Mouse (Mus musculus): ENCODE results near the gene Olfr1423. TPM values are rescaled to one million over a fixed set of nuclear protein-coding genes. Genes with fewer than 3 reads are reported as not detected.

The Olfr1423 gene
- total and polyA plus RNA-seq, 2 experiments, result not detected

DNA sequence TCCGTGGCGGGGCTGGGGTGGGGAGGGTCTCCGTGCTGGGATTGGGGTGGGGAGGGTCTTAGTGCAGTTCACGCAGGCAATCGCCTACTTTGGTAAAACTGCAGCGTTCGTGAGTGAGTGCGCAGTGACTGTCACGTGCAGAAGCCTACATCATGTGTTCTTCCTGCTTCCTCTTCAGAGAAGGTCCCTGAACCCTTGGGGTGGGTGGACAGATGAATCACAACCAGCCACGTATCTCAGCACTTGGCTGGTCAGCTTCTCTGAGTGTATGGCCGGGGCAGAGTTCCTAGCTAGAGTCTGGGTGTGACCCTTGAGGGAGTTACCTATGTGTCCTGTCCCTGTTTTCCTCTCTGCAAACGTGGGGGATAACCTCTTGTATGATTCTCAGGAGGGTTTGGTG, 27.9 kb downstream of the Olfr1423 start:
- DNase-seq (ENCODE audit: extremely low read depth, low read depth, low spot score), result peak; percentile 52
- H3K27ac ChIP-seq (replicated peaks; ENCODE audit: insufficient read depth, low read depth, low read length), result peak overlapping the region; percentile 64; the same call in 1 of the 2 replicates
- 3% methylated on average over 12 of the region's 12 CpGs for WGBS
- peak overlapping the region; percentile 34 for H3K9ac ChIP-seq (ENCODE audit: low read depth, low read length)
- H3K4me1 ChIP-seq (ENCODE audit: control insufficient read depth, insufficient read depth, low read length), result no peaks in the 10 kb centered on the region
- peak overlapping the region; percentile 50; the same call in 1 of the 2 replicates for H3K4me3 ChIP-seq (ENCODE audit: insufficient read depth, low read depth, low read length)
- H3K27me3 ChIP-seq (ENCODE audit: control insufficient read depth, insufficient read depth, low read length), result no peaks in the 10 kb centered on the region
- H3K79me2 ChIP-seq (ENCODE audit: control insufficient read depth, insufficient read depth, low read length), result no peaks in the 10 kb centered on the region
- no peaks in the 10 kb centered on the region for H3K36me3 ChIP-seq (ENCODE audit: control insufficient read depth, insufficient read depth, low read length)
- TF ChIP-seq CTCF (IDR thresholded peaks at IDR 0.05; ENCODE audit: low read depth, low read length) (no peak), POLR2A (IDR thresholded peaks at IDR 0.05; ENCODE audit: extremely low read depth, insufficient read depth, low read length) (0 out of 2 replicates have a peak, but pooled peaks have one; percentile 21)

DNA sequence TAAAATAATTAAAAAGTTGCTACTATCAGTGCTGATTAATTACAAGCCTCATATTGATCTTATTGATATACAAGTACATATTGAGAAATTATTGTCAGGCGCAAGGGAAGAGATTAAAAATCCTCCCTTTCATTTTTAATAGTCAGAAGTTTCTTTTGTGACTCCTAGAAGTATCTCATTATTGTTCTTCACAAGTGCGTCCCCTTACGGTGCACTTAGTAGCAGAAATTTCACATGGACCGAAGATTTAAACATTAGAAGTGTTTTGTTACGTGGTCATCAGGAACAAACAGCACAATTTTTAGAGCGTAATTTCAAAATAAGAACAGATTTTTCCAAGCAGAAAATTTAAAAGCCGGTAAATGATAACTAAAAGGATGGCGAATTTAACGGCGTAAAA, 28.5 kb downstream of the Olfr1423 start:
- H3K4me3 ChIP-seq (ENCODE audit: insufficient read depth, low read depth, low read length), result peak overlapping the region; percentile 50; the same call in 1 of the 2 replicates
- H3K9ac ChIP-seq (ENCODE audit: low read depth, low read length), result peak overlapping the region; percentile 51; the same call in 1 of the 2 replicates
- WGBS, result under 1% methylated on average over 10 of the region's 10 CpGs
- H3K79me2 ChIP-seq (ENCODE audit: control insufficient read depth, insufficient read depth, low read length), result no peaks in the 10 kb centered on the region
- no peak overlapping the region for H3K27ac ChIP-seq (replicated peaks; ENCODE audit: insufficient read depth, low read depth, low read length)
- no peaks in the 10 kb centered on the region for H3K36me3 ChIP-seq (ENCODE audit: control insufficient read depth, insufficient read depth, low read length)
- TF ChIP-seq CTCF (IDR thresholded peaks at IDR 0.05; ENCODE audit: low read depth, low read length) (no peak), POLR2A (IDR thresholded peaks at IDR 0.05; ENCODE audit: extremely low read depth, insufficient read depth, low read length) (no peak)
- H3K4me1 ChIP-seq (ENCODE audit: control insufficient read depth, insufficient read depth, low read length), result no peaks in the 10 kb centered on the region
- no peaks in the 10 kb centered on the region for H3K27me3 ChIP-seq (ENCODE audit: control insufficient read depth, insufficient read depth, low read length)
- no peak for DNase-seq (ENCODE audit: extremely low read depth, low read depth, low spot score)

DNA sequence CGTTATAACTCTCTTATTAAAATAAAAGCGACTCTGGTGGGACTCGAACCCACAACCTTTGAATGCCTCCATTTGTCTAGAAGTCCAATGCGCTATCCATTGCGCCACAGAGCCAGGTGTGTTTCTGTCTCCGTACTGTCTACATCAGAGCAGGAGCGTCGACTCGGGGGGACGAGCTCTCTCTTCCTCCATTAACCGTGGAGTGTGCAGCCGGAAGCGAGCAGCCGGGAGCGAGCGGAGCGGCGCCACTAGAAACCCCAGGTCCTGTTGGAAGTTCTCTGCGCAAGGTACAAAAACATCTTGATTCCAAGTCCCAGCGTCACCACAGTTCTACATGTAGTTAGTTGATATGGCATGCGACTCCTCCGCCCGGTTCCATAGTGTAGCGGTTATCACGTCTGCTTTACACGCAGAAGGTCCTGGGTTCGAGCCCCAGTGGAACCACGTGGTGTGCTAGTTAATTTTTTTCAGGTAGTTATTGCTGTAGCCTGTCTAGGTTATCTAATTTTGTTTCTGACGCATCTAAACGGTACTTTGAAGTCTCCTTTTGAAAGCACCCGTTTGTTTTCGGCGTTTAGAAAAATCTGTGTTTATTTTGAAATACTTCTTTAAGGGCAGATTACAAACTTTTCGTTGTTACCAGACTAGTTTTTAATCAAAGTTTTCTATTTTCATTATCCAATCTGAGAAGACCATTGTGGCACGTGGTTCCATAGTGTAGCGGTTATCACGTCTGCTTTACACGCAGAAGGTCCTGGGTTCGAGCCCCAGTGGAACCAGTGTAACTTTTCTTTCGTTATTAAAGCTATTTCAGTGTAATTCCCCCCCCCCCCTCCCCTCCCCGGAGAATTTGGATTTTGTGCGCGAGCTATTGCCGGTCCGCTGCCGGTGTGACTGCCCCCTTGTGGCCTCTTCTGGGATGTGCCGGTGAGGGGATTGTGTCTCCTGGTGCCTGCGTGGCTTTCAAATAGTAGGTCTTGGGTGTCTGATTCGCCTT, 29.3 kb downstream of the Olfr1423 start:
- peak overlapping the region; percentile 18; the same call in 1 of the 2 replicates for H3K27ac ChIP-seq (replicated peaks; ENCODE audit: insufficient read depth, low read depth, low read length)
- peaks cover 3% of the 10 kb centered on the region; the same call in 1 of the 2 replicates for H3K4me1 ChIP-seq (ENCODE audit: control insufficient read depth, insufficient read depth, low read length)
- DNase-seq (ENCODE audit: extremely low read depth, low read depth, low spot score), result peak; percentile 89
- no peaks in the 10 kb centered on the region for H3K27me3 ChIP-seq (ENCODE audit: control insufficient read depth, insufficient read depth, low read length)
- H3K79me2 ChIP-seq (ENCODE audit: control insufficient read depth, insufficient read depth, low read length), result no peaks in the 10 kb centered on the region
- under 1% methylated on average over 49 of the region's 49 CpGs for WGBS
- H3K36me3 ChIP-seq (ENCODE audit: control insufficient read depth, insufficient read depth, low read length), result no peaks in the 10 kb centered on the region
- peak overlapping the region; percentile 51 for H3K9ac ChIP-seq (ENCODE audit: low read depth, low read length)
- TF ChIP-seq POLR2A (IDR thresholded peaks at IDR 0.05; ENCODE audit: extremely low read depth, insufficient read depth, low read length) (no peak), CTCF (IDR thresholded peaks at IDR 0.05; ENCODE audit: low read depth, low read length) (peak; percentile 86)
- peak overlapping the region; percentile 67 for H3K4me3 ChIP-seq (ENCODE audit: insufficient read depth, low read depth, low read length)

DNA sequence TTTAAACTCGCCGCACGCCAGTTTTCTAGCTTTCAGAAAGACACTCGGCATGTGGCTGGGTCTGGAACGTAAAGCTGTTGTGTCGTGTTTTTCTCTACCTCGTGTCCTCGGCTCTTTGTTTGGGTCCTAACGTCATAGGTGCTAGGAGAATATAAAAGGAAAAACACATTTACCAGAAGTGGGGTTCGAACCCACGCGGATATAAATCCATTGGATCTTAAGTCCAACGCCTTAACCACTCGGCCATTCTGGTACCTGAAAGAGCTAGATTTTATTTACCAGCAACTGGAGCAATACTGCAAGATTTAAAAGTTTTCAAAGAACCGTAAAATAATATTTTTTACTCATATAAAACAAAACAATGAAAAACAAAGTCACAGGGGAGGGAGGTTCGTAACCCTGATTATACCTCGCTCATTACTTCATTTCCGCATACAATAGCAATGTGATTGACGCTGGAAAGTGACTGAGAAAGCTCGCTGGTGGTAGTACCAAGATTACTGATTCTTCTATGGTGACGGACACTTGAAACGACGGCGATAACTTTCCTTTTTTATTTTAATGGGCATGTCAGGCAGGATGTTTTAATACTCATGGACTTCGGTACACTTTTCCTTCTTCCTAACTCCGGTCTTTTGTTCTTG, 30.1 kb downstream of the Olfr1423 start:
- no peaks in the 10 kb centered on the region for H3K27me3 ChIP-seq (ENCODE audit: control insufficient read depth, insufficient read depth, low read length)
- peak overlapping the region; percentile 93 for H3K27ac ChIP-seq (replicated peaks; ENCODE audit: insufficient read depth, low read depth, low read length)
- H3K4me3 ChIP-seq (ENCODE audit: insufficient read depth, low read depth, low read length), result peak overlapping the region; percentile 67
- TF ChIP-seq CTCF (IDR thresholded peaks at IDR 0.05; ENCODE audit: low read depth, low read length), result no peak
- no peak for TF ChIP-seq POLR2A (IDR thresholded peaks at IDR 0.05; ENCODE audit: extremely low read depth, insufficient read depth, low read length)
- no peaks in the 10 kb centered on the region for H3K79me2 ChIP-seq (ENCODE audit: control insufficient read depth, insufficient read depth, low read length)
- H3K4me1 ChIP-seq (ENCODE audit: control insufficient read depth, insufficient read depth, low read length), result peaks cover 6% of the 10 kb centered on the region; the same call in 1 of the 2 replicates
- WGBS, result under 1% methylated on average over 26 of the region's 26 CpGs
- DNase-seq (ENCODE audit: extremely low read depth, low read depth, low spot score), result peak; percentile 80
- H3K9ac ChIP-seq (ENCODE audit: low read depth, low read length), result peak overlapping the region; percentile 62; the same call in 1 of the 2 replicates
- no peaks in the 10 kb centered on the region for H3K36me3 ChIP-seq (ENCODE audit: control insufficient read depth, insufficient read depth, low read length)

DNA sequence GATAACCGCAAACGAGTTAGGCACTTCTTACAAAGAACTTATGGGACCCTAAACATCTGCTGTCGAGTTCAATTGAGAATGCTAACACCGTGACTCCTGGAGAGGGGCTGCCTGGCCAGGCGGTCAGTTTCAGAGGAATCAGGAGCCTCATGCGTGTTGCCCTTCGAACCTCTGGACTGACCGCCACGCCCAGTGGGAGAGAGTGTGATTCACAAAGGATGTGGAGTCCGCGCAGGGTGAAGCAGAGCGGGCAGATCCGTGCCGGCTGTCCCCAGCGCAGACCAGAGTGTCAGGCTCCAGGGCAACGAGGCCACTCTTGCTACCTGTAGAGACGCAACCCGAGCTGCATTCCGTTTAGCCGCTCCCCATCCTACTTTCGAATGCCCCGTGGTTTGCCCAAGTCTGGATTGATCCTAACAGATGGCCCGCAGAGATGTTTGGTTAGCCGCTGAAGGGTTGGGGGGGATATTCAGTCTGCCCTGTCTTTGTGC, 30.8 kb downstream of the Olfr1423 start:
- H3K79me2 ChIP-seq (ENCODE audit: control insufficient read depth, insufficient read depth, low read length), result no peaks in the 10 kb centered on the region
- no peaks in the 10 kb centered on the region for H3K36me3 ChIP-seq (ENCODE audit: control insufficient read depth, insufficient read depth, low read length)
- no peaks in the 10 kb centered on the region for H3K27me3 ChIP-seq (ENCODE audit: control insufficient read depth, insufficient read depth, low read length)
- peak overlapping the region; percentile 72 for H3K9ac ChIP-seq (ENCODE audit: low read depth, low read length)
- WGBS, result under 1% methylated on average over 24 of the region's 24 CpGs
- peaks cover 6% of the 10 kb centered on the region; the same call in 1 of the 2 replicates for H3K4me1 ChIP-seq (ENCODE audit: control insufficient read depth, insufficient read depth, low read length)
- peak overlapping the region; percentile 60 for H3K4me3 ChIP-seq (ENCODE audit: insufficient read depth, low read depth, low read length)
- H3K27ac ChIP-seq (replicated peaks; ENCODE audit: insufficient read depth, low read depth, low read length), result peak overlapping the region; percentile 93
- peak; percentile 88 for DNase-seq (ENCODE audit: extremely low read depth, low read depth, low spot score)
- no peak for TF ChIP-seq CTCF (IDR thresholded peaks at IDR 0.05; ENCODE audit: low read depth, low read length)
- TF ChIP-seq POLR2A (IDR thresholded peaks at IDR 0.05; ENCODE audit: extremely low read depth, insufficient read depth, low read length), result peak; percentile 80
